Mouse (Mus musculus) small intestine, adult 2 months (tissue): ENCODE measurements around the gene Daam1.

ENCODE experiments used
- CTCF ChIP-seq: fragments of 200-500 bp; IDR thresholded peaks from 2 replicates; pipeline ENCODE4 v1.5.1; 2012; ENCODE audit warnings: low read depth, mild to moderate bottlenecking, control low read depth, inconsistent platforms, low read length, moderate library complexity, mixed read lengths; ENCODE audit not compliant: insufficient replicate concordance, insufficient read length; ENCODE audit errors: extremely low read depth
- POLR2A ChIP-seq: fragments of 200-500 bp; IDR thresholded peaks from 2 replicates; pipeline ENCODE4 v1.6.1; 2012; ENCODE audit warnings: low read depth, mild to moderate bottlenecking, control low read depth, inconsistent platforms, low read length, moderate library complexity

DNA sequence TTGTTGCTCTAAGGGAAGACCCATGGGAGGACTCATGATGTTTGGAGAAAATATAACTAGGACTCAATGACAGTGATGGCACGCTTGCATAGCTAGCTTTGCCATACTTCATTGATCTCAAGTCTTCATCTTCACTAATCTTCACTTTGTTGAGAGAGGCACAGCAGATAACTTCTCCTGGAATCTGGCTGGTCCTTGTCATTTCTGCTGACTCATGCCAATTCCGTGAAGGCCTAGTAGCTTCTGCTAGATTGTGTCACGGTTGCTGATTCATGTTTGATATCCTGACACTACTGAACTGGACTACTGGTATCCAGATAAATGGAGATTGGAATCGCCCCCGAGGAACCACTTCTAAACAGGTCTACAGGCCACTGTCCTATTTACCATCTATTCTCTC is 192.7 kb downstream of the Daam1 start:
- TF ChIP-seq CTCF (no peak), POLR2A (no peak)
